Mouse (Mus musculus): ENCODE data around the gene Jam3.

- TF ChIP-seq CTCF (IDR thresholded peaks at IDR 0.05; ENCODE audit: low read depth) (no peak), EP300 (IDR thresholded peaks at IDR 0.05; ENCODE audit: low read depth) (no peak)
These were observed 14.7 kb downstream of the Jam3 start for GRCm38 (mm10) chr9:27140432-27141065.

Data from heart, postnatal 0 days (tissue).